Mouse (Mus musculus) olfactory bulb, adult 2 months (tissue): ENCODE results near the gene Fopnl.

ENCODE experiments used
- CTCF ChIP-seq: fragments of 200-500 bp; IDR thresholded peaks from 2 replicates; pipeline ENCODE4 v1.5.1; 2012; ENCODE audit warnings: low read depth, mild to moderate bottlenecking, low read length, moderate library complexity; ENCODE audit not compliant: insufficient read depth
- POLR2A ChIP-seq: fragments of 200-500 bp; IDR thresholded peaks from 2 replicates; pipeline ENCODE4 v1.6.1; 2012; ENCODE audit warnings: mild to moderate bottlenecking, low read depth, low read length, moderate library complexity; ENCODE audit not compliant: insufficient read depth

GRCm38 (mm10) chr16:14320494-14320893, 3.3 kb upstream of the Fopnl start:
- TF ChIP-seq CTCF = no peak
- no peak for TF ChIP-seq POLR2A
